Mouse (Mus musculus): ENCODE data around the gene Nipal3. TPM values are rescaled to one million over a fixed set of nuclear protein-coding genes. Genes with fewer than 3 reads are reported as not detected.

Gene Nipal3
- polyA plus RNA-seq, 1 experiment from 2014 or later, result 2.6 TPM

DNA sequence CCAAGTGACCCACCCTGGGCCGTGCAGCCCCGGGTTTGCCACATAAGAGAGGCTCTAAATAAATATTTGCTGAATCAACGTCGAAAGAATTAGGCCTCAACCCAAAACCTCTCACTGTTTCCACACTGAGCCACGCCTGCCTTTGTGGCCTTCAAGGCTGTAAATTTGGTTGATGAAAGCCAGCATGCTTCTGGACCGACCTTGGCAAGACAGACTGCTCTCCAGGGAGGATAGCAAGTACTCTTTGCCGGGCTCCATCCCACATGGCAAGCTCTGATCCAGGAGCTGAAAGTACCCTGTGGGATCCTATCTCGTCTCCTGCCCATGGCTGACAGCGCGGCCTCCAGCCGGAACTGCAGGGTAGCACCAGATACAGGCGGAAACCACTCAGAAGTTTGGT lies 14.7 kb upstream of the Nipal3 start:
- no peak overlapping the region for H3K4me2 ChIP-seq
- H3K4me1 ChIP-seq (ENCODE audit: control insufficient read depth, insufficient read depth, low read length), result peaks cover 2% of the 10 kb centered on the region; the same call in 1 of the 2 replicates
- H3K4me3 ChIP-seq (ENCODE audit: low read depth, low read length), result no peak overlapping the region
- WGBS, result 65% methylated on average over 12 of the region's 12 CpGs
- DNase-seq (ENCODE audit: low spot score, missing footprints) (no peak), ATAC-seq (ENCODE audit: low FRiP score) (no peak)
- H3K36me3 ChIP-seq (ENCODE audit: control insufficient read depth, insufficient read depth, low read length), result no peaks in the 10 kb centered on the region
- no peak overlapping the region for H3K9ac ChIP-seq (ENCODE audit: low read length)
- no peaks in the 10 kb centered on the region for H3K9me3 ChIP-seq (ENCODE audit: control insufficient read depth, low read length)
- H3K27me3 ChIP-seq (ENCODE audit: control insufficient read depth, insufficient read depth, low read length), result no peaks in the 10 kb centered on the region
- H3K27ac ChIP-seq (ENCODE audit: low read depth, low read length), result no peak overlapping the region

DNA sequence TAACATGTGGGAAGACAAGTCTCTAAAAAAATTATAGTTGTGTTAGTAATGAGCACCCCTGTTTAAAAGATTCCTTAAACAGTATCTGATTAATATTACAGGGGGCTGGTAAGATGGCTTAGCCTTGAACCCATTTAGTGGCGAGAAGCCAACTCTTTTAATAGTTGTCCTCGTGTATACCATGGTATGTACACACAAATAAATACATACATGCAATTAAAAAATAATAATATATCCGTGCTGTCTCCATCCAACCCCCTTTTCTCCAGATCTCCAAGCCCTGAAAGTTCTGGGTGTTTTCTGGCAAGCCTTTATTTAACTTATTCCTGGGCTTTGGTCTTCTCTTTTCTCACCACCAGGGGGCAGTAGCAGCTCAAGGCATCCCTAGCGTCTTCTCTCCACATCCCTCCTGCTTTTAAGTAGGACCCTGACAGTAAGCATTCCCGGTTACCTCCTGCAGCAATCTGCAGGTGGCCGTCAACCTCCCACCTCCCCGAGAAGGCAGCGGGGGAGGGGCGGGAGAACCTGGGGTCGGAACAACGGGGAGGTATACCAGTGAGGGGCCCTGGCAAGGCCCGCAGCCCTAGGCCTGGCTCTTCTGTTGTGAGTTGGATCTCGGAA lies 13.7 kb upstream of the Nipal3 start:
- ATAC-seq (ENCODE audit: low FRiP score) (0 out of 2 replicates have a peak, but pooled peaks have one; percentile 48), DNase-seq (ENCODE audit: low spot score, missing footprints) (peak; percentile 99)
- H3K27me3 ChIP-seq (ENCODE audit: control insufficient read depth, insufficient read depth, low read length), result no peaks in the 10 kb centered on the region
- H3K4me3 ChIP-seq (ENCODE audit: low read depth, low read length), result no peak overlapping the region
- no peak overlapping the region for H3K27ac ChIP-seq (ENCODE audit: low read depth, low read length)
- 16% methylated on average over 13 of the region's 13 CpGs for WGBS
- H3K4me2 ChIP-seq, result peak overlapping the region; percentile 37
- H3K9me3 ChIP-seq (ENCODE audit: control insufficient read depth, low read length), result no peaks in the 10 kb centered on the region
- peaks cover 2% of the 10 kb centered on the region; the same call in 1 of the 2 replicates for H3K4me1 ChIP-seq (ENCODE audit: control insufficient read depth, insufficient read depth, low read length)
- H3K9ac ChIP-seq (ENCODE audit: low read length), result 0 out of 2 replicates have a peak overlapping the region, but pooled peaks have one; percentile 44
- H3K36me3 ChIP-seq (ENCODE audit: control insufficient read depth, insufficient read depth, low read length), result no peaks in the 10 kb centered on the region

GRCm38 (mm10) chr4:135507547-135508350 lies 12.9 kb upstream of the Nipal3 start:
- DNase-seq (ENCODE audit: low spot score, missing footprints) (peak; percentile 91), ATAC-seq (ENCODE audit: low FRiP score) (no peak)
- WGBS, result 18% methylated on average over 22 of the region's 22 CpGs
- Histone ChIP-seq H3K36me3 (ENCODE audit: control insufficient read depth, insufficient read depth, low read length) (no peaks in the 10 kb centered on the region), H3K9me3 (ENCODE audit: control insufficient read depth, low read length) (no peaks in the 10 kb centered on the region), H3K9ac (ENCODE audit: low read length) (no peak overlapping the region; the same call in 1 of the 2 replicates), H3K4me1 (ENCODE audit: control insufficient read depth, insufficient read depth, low read length) (peaks cover 2% of the 10 kb centered on the region; the same call in 1 of the 2 replicates), H3K27me3 (ENCODE audit: control insufficient read depth, insufficient read depth, low read length) (no peaks in the 10 kb centered on the region), H3K4me3 (ENCODE audit: low read depth, low read length) (0 out of 2 replicates have a peak overlapping the region, but pooled peaks have one; percentile 14), H3K4me2 (peak overlapping the region; percentile 38), H3K27ac (ENCODE audit: low read depth, low read length) (no peak overlapping the region)

DNA sequence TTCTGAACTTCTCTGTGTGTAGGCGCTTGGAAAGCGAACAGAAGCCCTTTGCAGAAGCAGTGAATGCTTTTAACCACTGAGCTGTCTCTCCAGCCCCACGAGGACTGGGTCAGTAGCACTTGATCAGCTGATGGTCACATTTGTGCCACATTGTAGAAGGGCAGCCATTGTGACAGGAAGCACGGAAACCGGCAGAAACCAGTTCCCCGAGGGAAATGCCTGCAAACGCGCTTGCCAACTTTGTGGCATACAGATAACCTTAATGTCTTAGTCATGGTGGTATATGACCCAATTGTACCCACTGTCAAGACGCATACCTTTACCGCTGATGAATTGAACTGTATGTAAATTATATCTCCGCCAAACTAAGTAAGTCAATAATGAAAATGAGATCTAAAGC lies 11.0 kb upstream of the Nipal3 start:
- no peak for ATAC-seq (ENCODE audit: low FRiP score)

GRCm38 (mm10) chr4:135501587-135501986 lies 6.7 kb upstream of the Nipal3 start:
- no peak overlapping the region for H3K27ac ChIP-seq (ENCODE audit: low read depth, low read length)
- H3K4me1 ChIP-seq (ENCODE audit: control insufficient read depth, insufficient read depth, low read length), result no peaks in the 10 kb centered on the region
- no peak overlapping the region for H3K4me2 ChIP-seq
- H3K9ac ChIP-seq (ENCODE audit: low read length), result no peak overlapping the region
- no peak for DNase-seq (ENCODE audit: low spot score, missing footprints)
- no peaks in the 10 kb centered on the region for H3K36me3 ChIP-seq (ENCODE audit: control insufficient read depth, insufficient read depth, low read length)
- no peak overlapping the region for H3K4me3 ChIP-seq (ENCODE audit: low read depth, low read length)
- WGBS, result 56% methylated on average over 4 of the region's 4 CpGs
- no peaks in the 10 kb centered on the region; the same call in 1 of the 2 replicates for H3K9me3 ChIP-seq (ENCODE audit: control insufficient read depth, low read length)
- no peaks in the 10 kb centered on the region for H3K27me3 ChIP-seq (ENCODE audit: control insufficient read depth, insufficient read depth, low read length)
- no peak for ATAC-seq (ENCODE audit: low FRiP score)

More for the DNA sequence above, 11.0 kb upstream of the Nipal3 start:
- H3K9me3 ChIP-seq (ENCODE audit: control insufficient read depth, low read length), result no peaks in the 10 kb centered on the region; the same call in 1 of the 2 replicates
- no peak overlapping the region for H3K4me3 ChIP-seq (ENCODE audit: low read depth, low read length)
- peaks cover 2% of the 10 kb centered on the region; the same call in 1 of the 2 replicates for H3K4me1 ChIP-seq (ENCODE audit: control insufficient read depth, insufficient read depth, low read length)
- H3K27ac ChIP-seq (ENCODE audit: low read depth, low read length), result no peak overlapping the region
- H3K36me3 ChIP-seq (ENCODE audit: control insufficient read depth, insufficient read depth, low read length), result no peaks in the 10 kb centered on the region
- WGBS, result 81% methylated on average over 11 of the region's 11 CpGs
- no peak for DNase-seq (ENCODE audit: low spot score, missing footprints)
- no peak overlapping the region for H3K9ac ChIP-seq (ENCODE audit: low read length)
- H3K4me2 ChIP-seq, result no peak overlapping the region
- H3K27me3 ChIP-seq (ENCODE audit: control insufficient read depth, insufficient read depth, low read length), result no peaks in the 10 kb centered on the region

- DNase-seq (ENCODE audit: low spot score, missing footprints) (no peak), ATAC-seq (ENCODE audit: low FRiP score) (no peak)
- no peak overlapping the region for H3K27ac ChIP-seq (ENCODE audit: low read depth, low read length)
- no peak overlapping the region for H3K4me3 ChIP-seq (ENCODE audit: low read depth, low read length)
- H3K36me3 ChIP-seq (ENCODE audit: control insufficient read depth, insufficient read depth, low read length), result no peaks in the 10 kb centered on the region
- peaks cover 9% of the 10 kb centered on the region; the same call in 1 of the 2 replicates for H3K4me1 ChIP-seq (ENCODE audit: control insufficient read depth, insufficient read depth, low read length)
- H3K4me2 ChIP-seq, result no peak overlapping the region
- no peaks in the 10 kb centered on the region; the same call in 1 of the 2 replicates for H3K9me3 ChIP-seq (ENCODE audit: control insufficient read depth, low read length)
- 70% methylated on average over 3 of the region's 3 CpGs for WGBS
- no peak overlapping the region for H3K9ac ChIP-seq (ENCODE audit: low read length)
- H3K27me3 ChIP-seq (ENCODE audit: control insufficient read depth, insufficient read depth, low read length), result no peaks in the 10 kb centered on the region; the same call in 1 of the 2 replicates
These were observed 5.0 kb upstream of the Nipal3 start for GRCm38 (mm10) chr4:135499831-135500230.

DNA sequence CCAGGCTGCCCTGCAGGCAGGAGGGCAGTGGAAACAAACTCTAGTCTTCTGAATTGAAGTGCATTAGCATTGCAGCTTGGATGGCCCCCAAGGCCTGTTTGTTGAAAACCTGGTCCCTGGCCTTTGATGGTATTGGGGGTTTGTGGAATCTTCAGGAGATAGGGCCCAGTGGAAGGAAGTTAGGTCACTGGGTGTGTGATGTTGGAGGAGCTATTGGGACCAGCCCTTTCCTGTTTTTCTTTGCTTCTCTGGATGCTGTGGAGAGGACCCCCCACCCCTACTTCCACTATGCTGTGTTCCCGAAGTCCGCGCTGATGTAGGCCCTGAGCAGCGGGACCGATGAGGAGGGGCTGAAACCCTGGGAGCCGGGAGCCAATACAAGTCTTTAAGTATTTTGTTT lies 3.3 kb upstream of the Nipal3 start:
- Histone ChIP-seq H3K4me2 (no peak overlapping the region), H3K9me3 (ENCODE audit: control insufficient read depth, low read length) (no peaks in the 10 kb centered on the region; the same call in 1 of the 2 replicates), H3K27me3 (ENCODE audit: control insufficient read depth, insufficient read depth, low read length) (no peaks in the 10 kb centered on the region; the same call in 1 of the 2 replicates), H3K36me3 (ENCODE audit: control insufficient read depth, insufficient read depth, low read length) (no peaks in the 10 kb centered on the region), H3K27ac (ENCODE audit: low read depth, low read length) (no peak overlapping the region), H3K4me1 (ENCODE audit: control insufficient read depth, insufficient read depth, low read length) (peaks cover 13% of the 10 kb centered on the region; the same call in 1 of the 2 replicates), H3K9ac (ENCODE audit: low read length) (no peak overlapping the region), H3K4me3 (ENCODE audit: low read depth, low read length) (no peak overlapping the region)
- 91% methylated on average over 6 of the region's 6 CpGs for WGBS
- ATAC-seq (ENCODE audit: low FRiP score) (no peak), DNase-seq (ENCODE audit: low spot score, missing footprints) (no peak)

DNA sequence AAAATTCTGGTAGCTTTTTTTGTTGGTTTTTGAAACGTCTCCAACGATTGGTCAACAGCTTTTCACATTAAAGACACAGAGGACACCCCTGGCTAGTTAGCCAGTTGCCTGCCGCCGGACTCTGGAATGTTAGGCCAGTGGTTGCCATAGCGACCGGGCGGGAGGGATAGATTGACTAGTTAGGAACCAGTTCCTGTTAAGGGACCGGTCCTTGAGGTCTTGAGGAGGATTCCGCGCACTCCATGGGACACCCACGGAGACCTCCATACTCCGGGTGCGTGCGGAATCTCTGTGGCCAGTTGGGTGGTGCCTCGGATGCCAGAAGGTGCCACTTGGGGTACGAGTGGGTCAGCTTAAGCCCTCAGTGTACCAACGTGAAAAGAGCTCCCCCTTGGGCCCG lies 972 bp upstream of the Nipal3 start:
- H3K4me1 ChIP-seq (ENCODE audit: control insufficient read depth, insufficient read depth, low read length), result peaks cover 13% of the 10 kb centered on the region; the same call in 1 of the 2 replicates
- 14% methylated on average over 18 of the region's 18 CpGs for WGBS
- DNase-seq (ENCODE audit: low spot score, missing footprints) (peak; percentile 91), ATAC-seq (ENCODE audit: low FRiP score) (no peak; the same call in 1 of the 2 replicates)
- peak overlapping the region; percentile 100; the same call in 1 of the 2 replicates for H3K4me2 ChIP-seq
- no peak overlapping the region for H3K4me3 ChIP-seq (ENCODE audit: low read depth, low read length)
- H3K9ac ChIP-seq (ENCODE audit: low read length), result no peak overlapping the region
- H3K27me3 ChIP-seq (ENCODE audit: control insufficient read depth, insufficient read depth, low read length), result no peaks in the 10 kb centered on the region; the same call in 1 of the 2 replicates
- H3K36me3 ChIP-seq (ENCODE audit: control insufficient read depth, insufficient read depth, low read length), result no peaks in the 10 kb centered on the region
- no peak overlapping the region for H3K27ac ChIP-seq (ENCODE audit: low read depth, low read length)
- H3K9me3 ChIP-seq (ENCODE audit: control insufficient read depth, low read length), result no peaks in the 10 kb centered on the region; the same call in 1 of the 2 replicates
